31 mouse cellular contexts compared by ENCODE assay signal in genomic region chr9:12113374-12113773, GRCm38 (mm10).
DNase-seq lines count a peak whose midpoint lies in the region; ATAC-seq and TF ChIP-seq lines count a peak whose summit lies in the region.
"Had no signal": no experiment of that assay in that cellular context is flagged by ENCODE, and none has a peak within 500 bp of the region (broad histone marks: within the 10 kb centered on the region; RNA-seq: fewer than 3 reads in every experiment).

No protein-coding gene starts in this region.

- H3K27me3 ChIP-seq in hindbrain, postnatal 0 days (ENCODE audit: insufficient read depth, low read length) = no peaks in the 10 kb centered on the region
- no peaks in the 10 kb centered on the region for H3K27me3 ChIP-seq in hindbrain, embryonic 16.5 days (replicated peaks; ENCODE audit: control insufficient read depth, insufficient read depth, low read length)
- H3K27me3 ChIP-seq in lung, embryonic 14.5 days (ENCODE audit: insufficient read depth, low read length) = no peaks in the 10 kb centered on the region
- H3K27me3 ChIP-seq in stomach, postnatal 0 days (ENCODE audit: control insufficient read depth, insufficient read depth, low read length) = no peaks in the 10 kb centered on the region
- H3K27me3 ChIP-seq: heart, embryonic 15.5 days; hindbrain, embryonic 13.5 days; liver, embryonic 12.5 days; neural tube, embryonic 12.5 days had no signal

- peak; percentile 61 for TF ChIP-seq CTCF in hindbrain, postnatal 0 days (IDR thresholded peaks at IDR 0.05; ENCODE audit: low read depth)
- TF ChIP-seq CTCF in lung, embryonic 14.5 days (IDR thresholded peaks at IDR 0.05; ENCODE audit: low read depth) = no peak
- TF ChIP-seq CTCF in stomach, postnatal 0 days (IDR thresholded peaks at IDR 0.05; ENCODE audit: low read depth) = peak; percentile 30; the same call in 1 of the 2 replicates

- H3K27ac ChIP-seq in hindbrain, postnatal 0 days = no peak overlapping the region
- no peak overlapping the region for H3K27ac ChIP-seq in hindbrain, embryonic 16.5 days (ENCODE audit: low read depth, low read length)
- H3K27ac ChIP-seq in lung, embryonic 14.5 days (ENCODE audit: low read depth) = no peak overlapping the region
- no peak overlapping the region for H3K27ac ChIP-seq in stomach, postnatal 0 days (replicated peaks)
- H3K27ac ChIP-seq: heart, embryonic 10.5 days; heart, embryonic 15.5 days; hindbrain, embryonic 13.5 days; liver, embryonic 12.5 days; macrophage; neural tube, embryonic 12.5 days had no signal

- no peak for TF ChIP-seq EP300 in stomach, postnatal 0 days (optimal IDR thresholded peaks at IDR 0.05)

- H3K36me3 ChIP-seq in hindbrain, postnatal 0 days (ENCODE audit: insufficient read depth, low read length) = no peaks in the 10 kb centered on the region
- no peaks in the 10 kb centered on the region for H3K36me3 ChIP-seq in hindbrain, embryonic 16.5 days (ENCODE audit: control insufficient read depth, insufficient read depth, low read length)
- H3K36me3 ChIP-seq in lung, embryonic 14.5 days (ENCODE audit: insufficient read depth) = no peaks in the 10 kb centered on the region
- no peaks in the 10 kb centered on the region for H3K36me3 ChIP-seq in stomach, postnatal 0 days (ENCODE audit: control insufficient read depth, insufficient read depth, low read length)
- H3K36me3 ChIP-seq: heart, embryonic 10.5 days; heart, embryonic 15.5 days; hindbrain, embryonic 13.5 days; liver, embryonic 12.5 days; neural tube, embryonic 12.5 days had no signal

- H3K9ac ChIP-seq in hindbrain, postnatal 0 days (replicated peaks; ENCODE audit: low read length) = no peak overlapping the region
- no peak overlapping the region for H3K9ac ChIP-seq in hindbrain, embryonic 16.5 days (ENCODE audit: low read depth, low read length)
- H3K9ac ChIP-seq in lung, embryonic 14.5 days = no peak overlapping the region
- H3K9ac ChIP-seq in stomach, postnatal 0 days (ENCODE audit: low read length) = no peak overlapping the region
- H3K9ac ChIP-seq: heart, embryonic 15.5 days; hindbrain, embryonic 13.5 days; liver, embryonic 12.5 days; liver, postnatal 0 days; neural tube, embryonic 12.5 days had no signal

- no peaks in the 10 kb centered on the region for H3K4me1 ChIP-seq in hindbrain, postnatal 0 days (ENCODE audit: insufficient read depth, low read length)
- no peaks in the 10 kb centered on the region for H3K4me1 ChIP-seq in hindbrain, embryonic 16.5 days (ENCODE audit: control insufficient read depth, insufficient read depth, low read depth, low read length)
- no peaks in the 10 kb centered on the region for H3K4me1 ChIP-seq in lung, embryonic 14.5 days (ENCODE audit: insufficient read depth)
- no peaks in the 10 kb centered on the region for H3K4me1 ChIP-seq in stomach, postnatal 0 days (replicated peaks; ENCODE audit: control insufficient read depth, insufficient read depth)
- H3K4me1 ChIP-seq: heart, embryonic 10.5 days; heart, embryonic 15.5 days; hindbrain, embryonic 13.5 days; liver, embryonic 12.5 days; neural tube, embryonic 12.5 days had no signal

- no peak for ATAC-seq in hindbrain, postnatal 0 days
- no peak for ATAC-seq in hindbrain, embryonic 16.5 days
- ATAC-seq in lung, embryonic 14.5 days (ENCODE audit: insufficient read depth) = no peak
- ATAC-seq in stomach, postnatal 0 days (ENCODE audit: low FRiP score, low TSS enrichment) = no peak
- ATAC-seq: liver, embryonic 12.5 days; liver, postnatal 0 days; midbrain, embryonic 16.5 days had no signal

- H3K4me2 ChIP-seq in hindbrain, postnatal 0 days (ENCODE audit: low read depth, low read length) = no peak overlapping the region
- H3K4me2 ChIP-seq in hindbrain, embryonic 16.5 days (ENCODE audit: low read length) = no peak overlapping the region
- H3K4me2 ChIP-seq in lung, embryonic 14.5 days = no peak overlapping the region
- no peak overlapping the region for H3K4me2 ChIP-seq in stomach, postnatal 0 days (replicated peaks; ENCODE audit: low read depth)
- H3K4me2 ChIP-seq: heart, embryonic 15.5 days; hindbrain, embryonic 13.5 days; liver, embryonic 12.5 days; neural tube, embryonic 12.5 days had no signal

- no peaks in the 10 kb centered on the region for H3K9me3 ChIP-seq in hindbrain, postnatal 0 days (ENCODE audit: low read length)
- no peaks in the 10 kb centered on the region for H3K9me3 ChIP-seq in hindbrain, embryonic 16.5 days (ENCODE audit: control insufficient read depth, low read length)
- no peaks in the 10 kb centered on the region for H3K9me3 ChIP-seq in lung, embryonic 14.5 days (ENCODE audit: low read depth, low read length)
- H3K9me3 ChIP-seq in stomach, postnatal 0 days (ENCODE audit: control insufficient read depth, low read length) = no peaks in the 10 kb centered on the region
- H3K9me3 ChIP-seq: heart, embryonic 10.5 days; heart, embryonic 15.5 days; hindbrain, embryonic 13.5 days; liver, embryonic 12.5 days; neural tube, embryonic 12.5 days had no signal

- DNase-seq in hindbrain, postnatal 0 days (ENCODE audit: low spot score) = peak; percentile 18
- DNase-seq in lung, embryonic 14.5 days = peak; percentile 3
- DNase-seq in lung, adult 18-20 months = no peak
- peak; percentile 9 for DNase-seq in Muller cell, postnatal 12 days (ENCODE audit: inconsistent ontology term)
- DNase-seq in stomach, postnatal 0 days (ENCODE audit: low spot score) = no peak
- DNase-seq in cerebellum, adult 11 months = no peak
- DNase-seq: adrenal gland, postnatal 10 days; B cell, adult 2 months; cerebellum, adult 18-20 months; cerebellum, postnatal 10 days; gastrocnemius, postnatal 25 days; heart, adult 11 months; heart, postnatal 36 days; kidney, adult 18-20 months; kidney, postnatal 10 days; left cerebral cortex, postnatal 4 days; liver, postnatal 0 days; lung, postnatal 10 days; right cerebral cortex, adult 18-20 months; spleen, adult 18-20 months; thymus, adult 2 months had no signal

- H3K4me3 ChIP-seq in hindbrain, postnatal 0 days (ENCODE audit: low read length) = no peak overlapping the region
- no peak overlapping the region for H3K4me3 ChIP-seq in hindbrain, embryonic 16.5 days (ENCODE audit: low read length)
- H3K4me3 ChIP-seq in lung, embryonic 14.5 days (ENCODE audit: low read depth, low read length) = no peak overlapping the region
- no peak overlapping the region for H3K4me3 ChIP-seq in stomach, postnatal 0 days (ENCODE audit: low read depth, low read length)
- H3K4me3 ChIP-seq: erythroblast, embryonic 14.5 days; heart, embryonic 10.5 days; heart, embryonic 15.5 days; hindbrain, embryonic 13.5 days; liver, embryonic 12.5 days; myocyte; neural tube, embryonic 12.5 days had no signal

Comparison
In these comparisons a context has a peak if more than half of its experiments do, and no peak if none do; other contexts are left out.
1. DNase-seq: peak in hindbrain, postnatal 0 days (single experiment), lung, embryonic 14.5 days (single experiment) and Muller cell, postnatal 12 days (single experiment); none in lung, adult 18-20 months (0 of 2), stomach, postnatal 0 days (single experiment) and cerebellum, adult 11 months (single experiment).